Mouse (Mus musculus) thymus, adult 2 months (tissue): ENCODE measurements around the gene Baiap2. TPM values are rescaled to one million over a fixed set of nuclear protein-coding genes. Genes with fewer than 3 reads are reported as not detected.

ENCODE experiments used
- DNase-seq: peaks from one replicate; pipeline ENCODE4 v3.0.0; 2021
- H3K27ac ChIP-seq: fragments of 200-500 bp; 2 replicates; pipeline ENCODE4 v1.5.1; 2012; ENCODE audit warnings: low read length, control low read depth; ENCODE audit not compliant: control insufficient read depth, insufficient read depth
- H3K27me3 ChIP-seq: fragments of 200-500 bp; 2 replicates; pipeline ENCODE4 v1.6.1; 2012; ENCODE audit warnings: mild to moderate bottlenecking, low read length, moderate library complexity, mixed read lengths; ENCODE audit not compliant: control insufficient read depth, insufficient read depth
- H3K36me3 ChIP-seq: fragments of 200-500 bp; 2 replicates; pipeline ENCODE4 v1.6.1; 2012; ENCODE audit warnings: mild to moderate bottlenecking, low read length, moderate library complexity; ENCODE audit not compliant: control insufficient read depth, insufficient read depth
- H3K4me1 ChIP-seq: fragments of 200-500 bp; replicated peaks from 2 replicates; pipeline ENCODE4 v1.6.1; 2012; ENCODE audit warnings: low read length; ENCODE audit not compliant: control insufficient read depth, insufficient read depth
- H3K4me3 ChIP-seq: fragments of 200-500 bp; 2 replicates; pipeline ENCODE4 v1.5.1; 2012; ENCODE audit warnings: mild to moderate bottlenecking, low read length, control low read depth, moderate library complexity; ENCODE audit not compliant: control insufficient read depth, insufficient read depth
- CTCF ChIP-seq: fragments of 200-500 bp; IDR thresholded peaks from 2 replicates; pipeline ENCODE4 v1.5.1; 2012; ENCODE audit warnings: mild to moderate bottlenecking, control low read depth, low read length, moderate library complexity, borderline replicate concordance; ENCODE audit not compliant: control insufficient read depth, poor library complexity, insufficient read depth; ENCODE audit errors: extremely low read depth
- POLR2A ChIP-seq: fragments of 200-500 bp; IDR thresholded peaks from 2 replicates; pipeline ENCODE4 v1.6.1; 2012; ENCODE audit warnings: mild to moderate bottlenecking, low read length, control low read depth, moderate library complexity; ENCODE audit not compliant: control insufficient read depth, poor library complexity, insufficient read depth; ENCODE audit errors: extremely low read depth
- WGBS: fragments of 180-500 bp; shearing (Covaris S2); methylation state at CpG from one replicate; pipeline ENCODE4 v1.1.7; 2018; 5-methylcytosine and 5-hydroxymethylcytosine counted together
- polyA plus RNA-seq: library from polyadenylated mRNA; depleted of rRNA; stranded (reverse); fragments of >200 nt; gene quantifications from 2 replicates; pipeline ENCODE4 v1.2.3, GENCODE M21; 2012

Gene Baiap2
- polyA plus RNA-seq, 1 experiment = 59.8 TPM

DNA sequence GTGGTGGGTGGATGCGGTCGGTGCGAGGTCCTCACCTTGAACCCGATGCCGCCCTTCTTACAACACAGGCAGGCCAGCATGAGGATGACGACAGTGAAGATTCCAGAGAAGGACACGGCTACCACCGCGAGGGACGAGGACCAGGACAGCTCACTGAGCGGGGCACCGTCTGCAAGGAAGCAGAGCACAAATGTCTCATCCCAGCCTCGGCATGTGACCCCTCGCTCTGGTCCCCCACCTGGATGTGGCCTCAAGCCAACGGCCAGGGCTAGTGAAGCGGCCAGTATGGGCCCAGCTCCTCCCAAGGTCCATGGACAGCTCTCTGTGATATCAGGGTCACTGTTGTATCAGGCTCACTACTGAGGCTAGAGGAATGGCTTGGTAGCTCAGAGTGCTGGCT, 78.8 kb downstream of the Baiap2 start:
- Histone ChIP-seq H3K4me1 (peaks cover 14% of the 10 kb centered on the region), H3K36me3 (no peaks in the 10 kb centered on the region), H3K4me3 (no peak overlapping the region), H3K27ac (no peak overlapping the region), H3K27me3 (no peaks in the 10 kb centered on the region)
- WGBS = 97% methylated on average over 16 of the region's 16 CpGs
- TF ChIP-seq CTCF (no peak), POLR2A (no peak)
- no peak for DNase-seq

DNA sequence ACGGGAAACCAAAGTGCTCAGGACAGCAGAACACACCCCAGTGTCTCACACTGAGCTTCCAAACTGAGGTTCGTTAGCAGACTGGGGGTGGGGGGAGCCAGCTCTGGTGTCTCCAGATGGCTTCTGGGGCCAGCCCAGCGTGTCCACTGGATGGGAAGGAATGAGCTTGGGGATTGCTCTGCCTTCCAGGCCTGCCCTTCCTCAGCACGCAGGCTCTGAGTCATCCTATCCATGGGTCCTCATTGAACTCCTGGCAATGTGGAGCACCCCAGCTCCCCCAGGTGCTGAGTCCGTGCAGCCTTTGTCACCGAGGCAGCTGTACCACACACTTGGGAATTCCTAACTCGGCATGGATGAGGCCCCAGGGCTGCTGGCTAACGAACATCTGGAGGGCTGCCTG, 79.7 kb downstream of the Baiap2 start:
- H3K27me3 ChIP-seq = no peaks in the 10 kb centered on the region
- TF ChIP-seq POLR2A = no peak
- TF ChIP-seq CTCF = no peak
- no peak overlapping the region for H3K4me3 ChIP-seq
- no peak for DNase-seq
- no peak overlapping the region for H3K27ac ChIP-seq
- H3K36me3 ChIP-seq = no peaks in the 10 kb centered on the region
- 95% methylated on average over 8 of the region's 8 CpGs for WGBS
- peaks cover 14% of the 10 kb centered on the region for H3K4me1 ChIP-seq

DNA sequence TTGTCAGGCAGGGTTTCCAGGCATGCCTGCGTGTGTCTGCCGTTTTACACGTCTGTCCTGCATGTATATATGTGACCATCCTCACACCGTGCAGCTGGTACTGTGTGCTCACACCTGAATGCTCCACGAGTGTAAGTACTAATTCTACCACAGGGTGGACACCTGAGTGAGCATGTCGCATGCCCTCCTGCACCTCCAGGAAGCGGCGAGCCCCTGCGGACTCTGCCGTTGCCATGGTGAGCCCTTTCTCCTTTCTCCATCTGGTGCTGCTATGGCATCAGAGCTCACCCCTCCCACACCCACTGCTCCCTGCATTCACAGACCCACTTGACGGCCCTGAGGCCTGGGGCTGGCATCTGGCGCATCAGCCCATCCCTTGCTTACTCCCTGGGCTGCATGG, 80.3 kb downstream of the Baiap2 start:
- H3K36me3 ChIP-seq = no peaks in the 10 kb centered on the region
- H3K4me3 ChIP-seq = no peak overlapping the region
- DNase-seq = no peak
- no peaks in the 10 kb centered on the region for H3K27me3 ChIP-seq
- WGBS = 80% methylated on average over 12 of the region's 12 CpGs
- H3K27ac ChIP-seq = no peak overlapping the region
- peaks cover 14% of the 10 kb centered on the region for H3K4me1 ChIP-seq
- TF ChIP-seq CTCF (no peak), POLR2A (no peak)

DNA sequence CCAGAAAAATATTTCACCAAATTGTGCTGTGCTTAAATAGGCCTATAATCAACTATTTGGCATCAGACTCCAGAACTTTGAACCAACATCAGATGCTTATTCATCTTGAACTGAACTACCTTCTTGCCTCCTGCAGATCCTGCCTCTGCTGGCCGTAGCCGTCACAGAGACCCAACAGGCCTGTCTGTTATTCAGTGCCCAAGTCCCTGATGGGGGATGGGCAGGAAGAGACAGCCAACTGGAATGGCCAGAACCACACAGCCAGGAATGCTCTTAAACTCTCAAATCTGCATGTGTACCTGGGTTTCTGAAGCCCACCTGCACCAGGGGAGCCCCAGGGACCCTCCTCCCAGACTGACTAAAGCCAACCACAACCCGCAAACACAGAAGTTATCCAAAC, 84.4 kb downstream of the Baiap2 start:
- Histone ChIP-seq H3K36me3 (no peaks in the 10 kb centered on the region), H3K27me3 (no peaks in the 10 kb centered on the region), H3K27ac (no peak overlapping the region), H3K4me3 (no peak overlapping the region), H3K4me1 (no peaks in the 10 kb centered on the region)
- DNase-seq = no peak
- TF ChIP-seq POLR2A (no peak), CTCF (no peak)
- WGBS = 100% methylated on average over 3 of the region's 3 CpGs

DNA sequence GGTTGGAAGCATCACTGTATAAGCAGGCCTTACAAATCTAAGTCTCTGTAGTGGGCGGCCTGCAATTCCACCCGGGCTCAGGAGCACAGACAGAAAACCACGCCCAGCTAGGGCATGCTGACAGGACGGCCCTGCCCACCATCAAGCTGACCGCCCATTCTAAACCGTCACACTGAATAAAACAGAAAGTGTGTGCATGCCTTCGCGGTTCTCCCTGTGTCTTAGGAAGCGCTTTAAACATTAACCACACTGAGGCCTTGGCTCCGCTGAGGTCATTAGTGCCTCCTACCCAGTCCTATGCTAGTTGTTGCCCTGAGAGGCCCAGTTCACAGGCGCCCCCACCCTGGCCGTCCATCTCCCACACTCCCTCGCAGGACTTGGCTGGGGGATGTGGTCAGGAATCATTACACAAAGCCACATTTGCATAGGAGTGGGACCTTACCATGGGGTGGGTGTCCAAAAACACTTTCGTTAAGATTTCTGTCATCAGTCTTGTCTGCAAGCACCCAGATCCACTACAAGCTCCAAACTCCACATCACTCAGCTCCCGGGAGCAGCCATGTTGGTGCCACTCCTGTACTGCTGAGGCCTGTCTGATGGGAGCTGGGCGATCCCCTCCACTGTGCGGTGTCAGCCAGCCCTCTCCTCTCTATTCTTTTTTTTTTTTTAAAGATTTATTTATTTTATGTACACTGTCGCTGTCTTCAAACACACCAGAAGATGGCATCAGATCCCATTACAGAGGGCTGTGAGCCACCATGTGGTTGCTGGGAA, 85.9 kb downstream of the Baiap2 start:
- WGBS = 85% methylated on average over 18 of the region's 18 CpGs
- H3K27ac ChIP-seq = no peak overlapping the region
- no peak for TF ChIP-seq CTCF
- no peak for TF ChIP-seq POLR2A
- H3K4me3 ChIP-seq = no peak overlapping the region
- no peaks in the 10 kb centered on the region for H3K27me3 ChIP-seq
- no peaks in the 10 kb centered on the region for H3K4me1 ChIP-seq
- no peak for DNase-seq
- no peaks in the 10 kb centered on the region for H3K36me3 ChIP-seq

DNA sequence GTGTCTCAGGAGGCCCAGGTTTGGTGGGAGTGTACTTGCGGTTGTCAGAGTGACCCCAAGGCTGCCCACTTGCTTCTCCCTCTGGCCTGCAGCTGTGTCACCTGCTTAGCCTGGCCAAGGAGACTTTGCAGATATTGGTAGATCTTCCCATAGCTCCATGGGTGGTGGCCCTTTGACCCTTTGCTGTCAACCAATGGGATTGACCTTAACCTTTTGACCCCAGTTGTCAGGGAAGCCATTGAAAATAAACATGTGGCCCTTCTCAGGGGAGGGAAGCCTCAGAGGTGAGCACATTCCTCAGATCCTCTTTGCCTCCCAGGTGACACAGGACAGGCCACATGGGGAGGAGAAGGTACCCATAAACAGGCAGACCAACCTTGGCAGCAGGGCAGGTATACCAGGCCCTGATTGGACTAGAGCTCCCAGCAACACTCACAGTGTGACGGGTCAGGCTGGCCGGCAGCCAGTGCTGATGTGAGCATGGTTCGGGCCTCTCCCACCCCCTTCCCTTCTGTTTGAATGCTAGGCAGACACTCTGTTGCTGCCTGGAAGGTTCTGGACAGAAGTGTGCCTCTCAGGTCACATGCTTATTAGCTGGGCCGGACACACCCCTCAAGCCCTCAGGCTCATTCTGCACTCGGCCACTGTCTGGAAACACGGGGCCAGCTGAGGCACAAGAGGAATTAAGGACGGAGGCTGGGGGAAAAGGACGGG, 87.0 kb downstream of the Baiap2 start:
- WGBS = 74% methylated on average over 9 of the region's 9 CpGs
- TF ChIP-seq CTCF (no peak), POLR2A (no peak)
- DNase-seq = no peak
- Histone ChIP-seq H3K27me3 (no peaks in the 10 kb centered on the region), H3K4me3 (no peak overlapping the region), H3K4me1 (no peaks in the 10 kb centered on the region), H3K36me3 (no peaks in the 10 kb centered on the region), H3K27ac (no peak overlapping the region)
